ENCODE assay signal across 9 mouse cellular contexts in the genomic region with DNA sequence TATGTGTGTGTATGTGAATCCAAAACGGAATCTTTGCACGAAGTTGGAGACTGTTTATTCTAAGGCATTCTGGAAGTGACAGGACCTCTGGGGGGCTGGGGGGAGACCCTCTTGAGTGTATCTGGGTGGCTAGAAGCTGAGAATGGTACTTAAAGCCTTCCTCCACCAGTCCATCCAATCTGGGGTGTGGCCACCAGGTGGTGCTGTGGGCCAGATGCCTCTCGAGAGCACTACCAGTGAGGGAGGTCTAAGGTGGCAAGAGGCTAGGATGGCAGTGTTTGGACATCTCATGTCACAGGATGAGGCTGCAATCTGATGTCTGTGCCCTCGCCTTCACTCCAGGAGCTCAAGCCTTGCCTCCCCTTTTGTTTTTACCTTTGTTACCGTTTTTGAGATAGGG. TPM values are rescaled to one million over a fixed set of nuclear protein-coding genes. Genes with fewer than 3 reads are reported as not detected.
A peak's percentile ranks its signal among the peaks of the same experiment; 100 is the strongest.
DNase-seq lines count a peak whose midpoint lies in the region; ATAC-seq and TF ChIP-seq lines count a peak whose summit lies in the region.
"Had no signal": no experiment of that assay in that cellular context is flagged by ENCODE, and none has a peak within 500 bp of the region (broad histone marks: within the 10 kb centered on the region; RNA-seq: fewer than 3 reads in every experiment).

No protein-coding gene starts in this region.

- ATAC-seq in granulocyte monocyte progenitor cell, adult 5-6 weeks (replicated peaks; ENCODE audit: poor library complexity, severe bottlenecking), result peak; percentile 77
- ATAC-seq in lung, postnatal 0 days, result peak; percentile 58

- no peak overlapping the region for H3K4me2 ChIP-seq in lung, postnatal 0 days (replicated peaks; ENCODE audit: low read depth, low read length)
- H3K4me2 ChIP-seq: limb, embryonic 13.5 days had no signal

- H3K27me3 ChIP-seq in E14TG2a.4 (ENCODE audit: insufficient read depth, low read length), result peaks cover 22% of the 10 kb centered on the region
- H3K27me3 ChIP-seq in lung, postnatal 0 days (replicated peaks; ENCODE audit: insufficient read depth, low read length), result no peaks in the 10 kb centered on the region
- H3K27me3 ChIP-seq: limb, embryonic 13.5 days had no signal

- peaks cover 41% of the 10 kb centered on the region for H3K36me3 ChIP-seq in E14TG2a.4 (ENCODE audit: insufficient read depth, low read length)
- no peaks in the 10 kb centered on the region for H3K36me3 ChIP-seq in lung, postnatal 0 days (ENCODE audit: insufficient read depth, low read length)

- H3K4me1 ChIP-seq in E14TG2a.4 (replicated peaks; ENCODE audit: low read depth, low read length), result peaks cover 33% of the 10 kb centered on the region
- no peaks in the 10 kb centered on the region for H3K4me1 ChIP-seq in lung, postnatal 0 days (ENCODE audit: insufficient read depth, low read depth, low read length)

- peak; percentile 74 for TF ChIP-seq CTCF in E14TG2a.4 (conservative IDR thresholded peaks at IDR 0.05; ENCODE audit: low read length)
- peak; percentile 98 for TF ChIP-seq CTCF in lung, postnatal 0 days (IDR thresholded peaks at IDR 0.05)

- no peaks in the 10 kb centered on the region for H3K9me3 ChIP-seq in E14TG2a.4 (ENCODE audit: low read length)
- H3K9me3 ChIP-seq in lung, postnatal 0 days (ENCODE audit: low read length), result no peaks in the 10 kb centered on the region
- H3K9me3 ChIP-seq: limb, embryonic 13.5 days had no signal

- no peak for TF ChIP-seq EP300 in lung, postnatal 0 days (IDR thresholded peaks at IDR 0.05)

- H3K4me3 ChIP-seq in E14TG2a.4 (replicated peaks; ENCODE audit: low read length), result no peak overlapping the region
- H3K4me3 ChIP-seq in lung, postnatal 0 days (ENCODE audit: low read depth, low read length), result no peak overlapping the region
- H3K4me3 ChIP-seq: limb, embryonic 13.5 days had no signal

- no peak overlapping the region for H3K9ac ChIP-seq in lung, postnatal 0 days (replicated peaks; ENCODE audit: low read depth)
- H3K9ac ChIP-seq: limb, embryonic 13.5 days had no signal

- 19% methylated on average over 5 of the region's 5 CpGs for WGBS in lung, postnatal 0 days

- no peak overlapping the region for H3K27ac ChIP-seq in lung, postnatal 0 days (ENCODE audit: low read length)
- H3K27ac ChIP-seq: limb, embryonic 13.5 days had no signal

- DNase-seq in adrenal gland, adult 8-10 months, result peak; percentile 69
- DNase-seq in embryo, embryonic 11 days, result peak; percentile 81
- peak; percentile 84 for DNase-seq in layer of hippocampus, adult 11-12 months (ENCODE audit: low spot score)
- peak; percentile 84 for DNase-seq in lung, postnatal 0 days (ENCODE audit: low spot score)
- DNase-seq in right cerebral cortex, postnatal 14 days, result peak; percentile 91
- DNase-seq in urinary bladder, postnatal 25 days (ENCODE audit: low spot score), result peak; percentile 85

RNA-seq across cellular contexts. Expression of gene Tsku, which starts 12.0 kb away (rescaled TPM):
- 10 to 100 TPM; 18.2 to 42.9 (median 31.6) TPM for total RNA-seq in adrenal gland, adult 8-10 months (2022)
- total RNA-seq in granulocyte monocyte progenitor cell, adult 5-6 weeks (2014; fragmentation: Nextera tagmentation), result 0.43 TPM in 1 of 2 replicates, not detected in the other
- total RNA-seq in granulocyte monocyte progenitor cell, adult 5-6 weeks (2017), result not detected in 2 replicates
- 8.6 and 9.1 TPM in 2 replicates for polyA plus RNA-seq in lung, postnatal 0 days (2015; fragmentation: Nextera tagmentation; extraction: Ambion mirVana)

RNA-seq across cellular contexts. Expression of gene Acer3, which starts 28.1 kb away (rescaled TPM):
- 10 to 100 TPM; 15.1 to 32.7 (median 18.5) TPM for total RNA-seq in adrenal gland, adult 8-10 months (2022)
- 42.7 and 49.6 TPM in 2 replicates for total RNA-seq in granulocyte monocyte progenitor cell, adult 5-6 weeks (2014; fragmentation: Nextera tagmentation)
- 42.1 and 48.8 TPM in 2 replicates for total RNA-seq in granulocyte monocyte progenitor cell, adult 5-6 weeks (2017)
- polyA plus RNA-seq in lung, postnatal 0 days (2015; fragmentation: Nextera tagmentation; extraction: Ambion mirVana), result 33.1 and 43.4 TPM in 2 replicates

Comparison
In these comparisons a context has a peak if more than half of its experiments do, and no peak if none do; other contexts are left out.
1. RNA of gene Tsku, which starts 12.0 kb away (total RNA-seq): 18.2 to 42.9 TPM in adrenal gland, adult 8-10 months; 0.43 TPM in granulocyte monocyte progenitor cell, adult 5-6 weeks; every median in the first group is over 10 times any median in the second.
2. Peak in every context shown above with its lines, with median percentiles within 50 percentile points of each other: DNase-seq.